Mouse (Mus musculus) testis, adult 2 months (tissue): Measurements from ENCODE around the gene Kcnq1. TPM values are rescaled to one million over a fixed set of nuclear protein-coding genes. Genes with fewer than 3 reads are reported as not detected.
A peak's percentile ranks its signal among the peaks of the same experiment; 100 is the strongest.

Experiments
- H3K27ac ChIP-seq: fragments of 200-500 bp; 2 replicates; pipeline ENCODE4 v1.5.1; 2012; ENCODE audit warnings: low read depth, low read length; ENCODE audit not compliant: control insufficient read depth, insufficient read depth
- H3K27me3 ChIP-seq: fragments of 200-500 bp; 2 replicates; pipeline ENCODE4 v1.6.1; 2012; ENCODE audit warnings: mild to moderate bottlenecking, low read length, moderate library complexity; ENCODE audit not compliant: control insufficient read depth, insufficient read depth
- H3K36me3 ChIP-seq: fragments of 200-500 bp; 2 replicates; pipeline ENCODE4 v1.6.1; 2012; ENCODE audit warnings: mild to moderate bottlenecking, low read length; ENCODE audit not compliant: control insufficient read depth, insufficient read depth
- H3K4me1 ChIP-seq: fragments of 200-500 bp; 2 replicates; pipeline ENCODE4 v1.6.1; 2012; ENCODE audit warnings: low read length; ENCODE audit not compliant: control insufficient read depth, insufficient read depth
- H3K4me3 ChIP-seq: fragments of 200-500 bp; 2 replicates; pipeline ENCODE4 v1.5.1; 2012; ENCODE audit warnings: low read depth, mild to moderate bottlenecking, low read length, moderate library complexity, mixed read lengths; ENCODE audit not compliant: control insufficient read depth
- CTCF ChIP-seq: fragments of 200-500 bp; IDR thresholded peaks from 2 replicates; pipeline ENCODE4 v1.5.1; 2012; ENCODE audit warnings: low read depth, mild to moderate bottlenecking, inconsistent platforms, low read length, moderate library complexity; ENCODE audit not compliant: control insufficient read depth, insufficient read depth, insufficient replicate concordance
- POLR2A ChIP-seq: fragments of 200-500 bp; IDR thresholded peaks from 2 replicates; pipeline ENCODE4 v1.6.1; 2012; ENCODE audit warnings: low read depth, mild to moderate bottlenecking, inconsistent platforms, low read length, moderate library complexity; ENCODE audit not compliant: control insufficient read depth
- polyA plus RNA-seq: library from polyadenylated mRNA; depleted of rRNA; stranded (reverse); fragments of >200 nt; gene quantifications from 2 replicates; pipeline ENCODE4 v1.2.3, GENCODE M21; 2012; rRNA removed

Kcnq1 gene
- polyA plus RNA-seq = 1.6 and 1.8 TPM in 2 replicates

GRCm38 (mm10) chr7:143106062-143106461 is at the start of gene Kcnq1:
Gene Kcnq1, plus strand, starts transcription at chr7:143106362.
- H3K27me3 ChIP-seq = no peaks in the 10 kb centered on the region
- no peak within 1 kb of the TSS for H3K27ac ChIP-seq
- H3K4me1 ChIP-seq = peaks cover 10% of the 10 kb centered on the region
- TF ChIP-seq POLR2A (no peak), CTCF (no peak)
- no peaks in the 10 kb centered on the region for H3K36me3 ChIP-seq
- peak within 1 kb of the TSS; percentile 15; the same call in 1 of the 2 replicates for H3K4me3 ChIP-seq

- no peak overlapping the region for H3K27ac ChIP-seq
- no peak overlapping the region for H3K4me3 ChIP-seq
- TF ChIP-seq CTCF = no peak
- no peak for TF ChIP-seq POLR2A
- no peaks in the 10 kb centered on the region for H3K27me3 ChIP-seq
- H3K36me3 ChIP-seq = no peaks in the 10 kb centered on the region
- peaks cover 26% of the 10 kb centered on the region for H3K4me1 ChIP-seq
Observed at GRCm38 (mm10) chr7:143057023-143057422, 49.1 kb upstream of the Kcnq1 start.

- Histone ChIP-seq H3K4me1 (peaks cover 26% of the 10 kb centered on the region), H3K4me3 (no peak overlapping the region), H3K27ac (no peak overlapping the region), H3K27me3 (no peaks in the 10 kb centered on the region), H3K36me3 (no peaks in the 10 kb centered on the region)
- TF ChIP-seq POLR2A = no peak
- no peak for TF ChIP-seq CTCF
Observed at GRCm38 (mm10) chr7:143057667-143058220, 48.4 kb upstream of the Kcnq1 start.

- TF ChIP-seq POLR2A (no peak), CTCF (no peak)
- no peaks in the 10 kb centered on the region for H3K27me3 ChIP-seq
- no peaks in the 10 kb centered on the region for H3K36me3 ChIP-seq
- no peak overlapping the region for H3K27ac ChIP-seq
- peaks cover 21% of the 10 kb centered on the region for H3K4me1 ChIP-seq
- H3K4me3 ChIP-seq = no peak overlapping the region
Observed at GRCm38 (mm10) chr7:143058221-143058697, 47.9 kb upstream of the Kcnq1 start.

- peaks cover 19% of the 10 kb centered on the region for H3K4me1 ChIP-seq
- no peaks in the 10 kb centered on the region for H3K27me3 ChIP-seq
- H3K4me3 ChIP-seq = no peak overlapping the region
- no peaks in the 10 kb centered on the region for H3K36me3 ChIP-seq
- TF ChIP-seq POLR2A = no peak
- TF ChIP-seq CTCF = no peak
- H3K27ac ChIP-seq = no peak overlapping the region
Observed at GRCm38 (mm10) chr7:143059202-143059870, 46.8 kb upstream of the Kcnq1 start.

GRCm38 (mm10) chr7:143062704-143063103 is 43.5 kb upstream of the Kcnq1 start:
- no peak overlapping the region for H3K27ac ChIP-seq
- no peak overlapping the region for H3K4me3 ChIP-seq
- H3K4me1 ChIP-seq = peaks cover 5% of the 10 kb centered on the region
- H3K36me3 ChIP-seq = no peaks in the 10 kb centered on the region
- no peaks in the 10 kb centered on the region for H3K27me3 ChIP-seq
- no peak for TF ChIP-seq CTCF
- TF ChIP-seq POLR2A = no peak

- H3K27me3 ChIP-seq = no peaks in the 10 kb centered on the region
- H3K27ac ChIP-seq = no peak overlapping the region
- no peaks in the 10 kb centered on the region for H3K36me3 ChIP-seq
- TF ChIP-seq CTCF = no peak
- TF ChIP-seq POLR2A = no peak
- H3K4me3 ChIP-seq = no peak overlapping the region
- H3K4me1 ChIP-seq = peaks cover 6% of the 10 kb centered on the region
Observed at GRCm38 (mm10) chr7:143064226-143064625, 41.9 kb upstream of the Kcnq1 start.

- no peaks in the 10 kb centered on the region for H3K27me3 ChIP-seq
- H3K27ac ChIP-seq = no peak overlapping the region
- TF ChIP-seq CTCF (no peak), POLR2A (no peak)
- H3K36me3 ChIP-seq = no peaks in the 10 kb centered on the region
- H3K4me1 ChIP-seq = peaks cover 15% of the 10 kb centered on the region
- no peak overlapping the region for H3K4me3 ChIP-seq
Observed at GRCm38 (mm10) chr7:143065692-143066091, 40.5 kb upstream of the Kcnq1 start.
